Mouse (Mus musculus) right cerebral cortex, postnatal 4 days (tissue): ENCODE data around the gene Ddx20.

Source experiments
- DNase-seq: peaks from one replicate; pipeline ENCODE4 v3.0.0-alpha.2; 2022

Gene Ddx20

DNA sequence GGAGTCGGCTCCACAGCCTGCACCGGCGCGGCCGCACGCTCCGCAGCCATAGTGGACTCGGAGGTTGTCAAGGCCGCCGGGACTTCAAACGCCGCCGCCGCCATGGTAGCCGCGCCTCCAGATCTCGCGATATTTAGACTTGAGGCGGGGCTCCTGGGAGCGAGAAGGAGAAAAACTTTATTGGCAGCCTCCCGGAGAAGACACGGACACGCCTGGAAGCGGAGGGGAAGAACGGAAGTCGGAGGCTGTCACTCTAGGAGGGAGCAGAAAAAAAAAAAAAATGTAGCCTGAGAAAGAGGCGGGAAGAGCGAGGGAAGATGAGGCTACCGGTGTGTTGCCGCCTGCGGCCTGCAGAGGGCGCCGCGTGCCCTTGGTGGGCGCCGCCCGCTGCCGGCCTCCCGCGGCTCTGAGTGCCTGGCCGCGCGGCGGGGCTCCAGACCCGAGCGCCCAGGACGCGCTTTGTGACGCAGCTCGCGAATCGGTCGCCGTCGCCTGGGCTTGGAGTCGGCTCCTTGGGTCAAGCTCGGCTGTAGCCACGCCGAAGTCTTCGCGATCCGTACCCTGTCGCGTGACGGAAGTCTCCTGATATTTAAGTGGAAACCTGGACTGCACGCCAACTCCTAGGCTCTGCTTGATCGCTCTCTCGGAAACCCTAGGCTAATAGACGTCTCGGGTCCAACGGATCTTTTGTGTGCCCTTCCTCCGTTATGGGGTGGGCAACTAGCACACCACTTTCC lies at the start of gene Ddx20:
Ddx20 (minus strand) TSS at position 251 of the 737 bp plus-strand sequence.
- peak; percentile 88 for DNase-seq

DNA sequence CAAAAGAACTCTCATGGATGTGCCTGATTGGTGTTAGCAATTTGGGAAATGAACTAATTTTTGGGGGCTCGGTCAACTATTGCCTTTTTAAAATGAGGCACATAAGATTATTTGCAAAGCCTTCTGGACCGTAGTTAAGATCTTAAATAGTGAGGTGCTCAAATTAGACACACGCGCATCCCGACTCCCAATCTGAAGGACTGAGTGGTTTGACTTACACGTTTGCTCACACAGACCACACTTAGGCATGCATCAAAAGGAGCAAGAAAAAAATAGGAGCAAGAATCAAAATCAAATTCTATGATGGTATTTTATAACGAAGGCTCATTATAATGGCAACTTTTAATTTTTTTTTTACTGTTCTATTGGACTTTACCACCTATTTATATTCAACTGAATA lies 49.7 kb upstream of the Ddx20 start:
- no peak for DNase-seq

DNA sequence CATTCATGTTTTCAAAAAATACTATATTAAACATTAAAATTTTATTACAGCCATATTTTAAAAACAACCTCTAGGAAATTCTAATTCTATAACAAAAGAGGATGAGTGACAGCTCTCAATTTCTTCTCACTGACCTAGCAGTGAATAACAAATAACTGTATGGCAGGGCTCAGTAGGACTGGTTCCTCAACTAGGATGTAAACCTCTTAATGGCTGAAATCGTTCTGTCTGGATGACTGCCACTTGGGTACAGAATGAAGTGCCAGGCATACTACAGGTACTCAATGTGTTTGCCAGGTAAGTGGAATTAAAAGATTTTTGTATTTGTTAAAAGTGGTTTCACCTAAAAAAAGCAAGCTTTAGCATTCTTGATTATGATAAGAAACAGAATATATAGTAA lies 48.8 kb upstream of the Ddx20 start:
- DNase-seq: no peak

DNA sequence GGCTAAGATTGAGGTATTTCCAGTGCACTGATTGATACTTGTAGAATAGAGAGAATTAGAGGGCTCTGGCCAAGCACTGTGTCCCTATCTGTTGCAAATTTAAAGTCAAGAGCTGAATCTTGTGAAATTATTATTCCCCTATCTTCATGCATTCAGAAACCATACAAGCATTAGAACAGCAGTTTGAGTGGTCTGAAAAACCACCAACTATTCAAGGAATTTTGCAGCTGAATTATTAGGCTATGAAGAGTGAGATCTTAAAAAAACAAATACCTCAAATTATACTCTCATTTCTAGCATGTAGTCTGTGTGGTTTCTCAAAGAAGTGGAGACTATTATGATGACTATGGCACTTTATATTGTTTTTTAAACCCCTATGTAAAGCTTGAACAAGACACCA lies 47.9 kb upstream of the Ddx20 start:
- no peak for DNase-seq

DNA sequence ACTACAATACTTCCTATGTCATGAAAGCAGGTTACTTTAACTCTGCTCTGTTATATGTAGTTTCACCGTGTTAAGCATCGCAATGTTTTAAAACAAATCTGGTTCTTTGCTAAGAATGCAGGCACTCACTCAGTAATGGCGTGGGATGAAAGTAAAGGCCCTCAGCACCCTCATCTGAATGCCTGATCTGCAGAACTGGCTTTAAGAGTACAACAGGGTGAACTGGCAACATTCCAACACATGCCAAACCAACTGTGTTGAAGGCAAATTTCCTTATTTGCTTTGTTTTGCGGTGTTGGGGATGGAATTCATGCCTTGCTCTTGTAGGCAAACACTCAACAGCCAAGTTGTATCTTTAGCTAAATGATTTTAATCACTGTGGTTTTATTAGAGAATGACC lies 46.2 kb upstream of the Ddx20 start:
- DNase-seq: no peak

DNA sequence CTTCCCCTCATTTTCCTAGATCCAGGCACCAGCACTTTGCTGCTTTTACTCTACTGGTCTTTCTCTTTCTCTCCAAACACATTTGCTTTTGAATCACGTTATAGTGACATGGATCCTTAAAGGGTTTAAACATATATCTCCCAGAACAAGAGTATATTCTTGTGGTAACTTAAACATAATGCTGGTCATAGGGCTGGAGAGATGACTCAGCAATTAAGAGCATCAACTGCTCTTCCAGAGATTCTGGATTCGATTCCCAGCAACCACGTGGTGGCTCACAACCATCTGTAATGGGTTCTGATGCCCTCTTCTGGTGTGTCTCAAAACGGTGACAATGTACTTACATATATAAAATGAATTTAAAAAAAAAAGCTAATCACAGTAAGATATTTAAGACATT lies 45.0 kb upstream of the Ddx20 start:
- no peak for DNase-seq

DNA sequence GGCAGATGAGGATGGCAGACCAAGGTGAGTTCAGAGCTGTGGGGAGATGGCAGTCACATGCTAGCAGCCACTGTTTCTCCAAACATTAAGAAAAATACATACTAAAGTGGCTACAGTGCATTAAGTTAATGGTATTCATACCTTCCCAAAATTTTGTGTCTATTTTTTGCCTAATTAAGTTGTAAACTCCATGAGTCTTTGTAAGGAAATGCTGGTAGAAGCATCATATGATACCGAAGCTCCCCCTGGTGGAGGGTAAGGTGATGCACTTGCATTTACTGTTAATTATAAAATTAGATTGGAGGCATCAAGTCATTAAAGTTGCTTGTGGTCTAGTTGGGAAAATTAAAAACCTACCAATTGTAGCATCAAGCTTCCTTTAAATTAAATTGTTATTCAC lies 38.7 kb upstream of the Ddx20 start:
- peak; percentile 66 for DNase-seq

DNA sequence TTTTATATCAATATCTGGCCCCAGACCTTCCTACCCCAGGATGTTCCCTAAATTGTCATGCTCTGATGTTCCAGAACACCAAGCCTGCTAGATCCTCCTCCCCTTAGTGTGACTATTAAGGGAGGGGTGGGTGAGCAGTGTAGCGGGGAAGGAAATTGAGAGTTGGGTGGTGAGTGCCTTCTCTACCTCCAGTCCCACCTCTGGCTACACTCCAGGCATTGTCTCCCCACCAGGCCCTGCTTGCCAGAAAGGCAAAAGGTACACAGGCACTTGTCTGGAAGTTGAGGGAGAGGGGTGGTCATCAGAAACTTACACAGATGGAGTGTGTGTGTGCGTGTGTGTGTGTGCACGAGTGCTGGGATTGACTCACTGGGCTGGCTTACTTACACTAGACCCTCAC lies 35.1 kb upstream of the Ddx20 start:
- DNase-seq: no peak

DNA sequence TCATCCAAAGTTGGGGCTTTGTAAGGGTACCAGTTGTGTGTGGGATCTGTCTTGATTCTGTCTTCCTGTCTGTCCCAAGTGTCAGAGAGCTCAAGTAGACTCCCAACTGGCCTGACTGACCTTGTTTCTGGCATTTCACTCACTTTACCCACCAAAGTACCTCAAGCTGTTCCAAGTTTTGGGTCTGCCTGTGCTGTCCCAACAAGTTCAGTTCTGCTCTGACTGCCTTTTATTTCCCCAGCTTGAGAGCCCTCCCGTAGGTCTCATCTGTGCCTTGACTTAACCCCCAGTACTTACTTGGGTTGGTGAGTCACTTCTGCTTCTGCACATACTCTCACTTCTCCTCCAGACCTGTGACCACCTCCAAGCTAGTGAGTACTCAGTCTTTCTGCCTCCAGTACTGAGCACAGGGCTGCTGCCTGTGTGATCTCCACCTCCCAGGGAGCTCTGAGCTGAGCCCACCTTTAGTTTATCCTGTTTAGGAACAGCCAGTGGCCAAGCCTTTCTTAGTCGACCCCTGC lies 34.4 kb upstream of the Ddx20 start:
- DNase-seq: no peak

DNA sequence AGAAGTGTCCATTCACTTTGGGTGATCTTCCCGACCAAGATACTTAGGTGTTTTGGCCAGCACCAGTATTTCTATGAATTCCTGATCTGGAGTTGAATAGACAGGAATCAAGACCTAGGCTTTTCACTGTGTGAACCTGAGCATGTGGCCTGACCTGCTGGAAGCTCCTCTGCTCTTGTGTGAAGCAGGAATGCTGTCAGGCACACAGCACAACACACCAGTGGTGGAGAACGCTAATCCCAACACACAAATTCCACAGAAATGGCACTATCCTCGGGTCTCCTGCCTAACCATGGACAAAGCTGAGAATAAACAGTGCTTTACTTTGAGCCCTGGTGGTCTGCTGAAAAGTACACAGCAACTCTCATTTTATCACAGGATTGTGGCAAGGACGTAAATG lies 33.1 kb upstream of the Ddx20 start:
- DNase-seq: no peak

DNA sequence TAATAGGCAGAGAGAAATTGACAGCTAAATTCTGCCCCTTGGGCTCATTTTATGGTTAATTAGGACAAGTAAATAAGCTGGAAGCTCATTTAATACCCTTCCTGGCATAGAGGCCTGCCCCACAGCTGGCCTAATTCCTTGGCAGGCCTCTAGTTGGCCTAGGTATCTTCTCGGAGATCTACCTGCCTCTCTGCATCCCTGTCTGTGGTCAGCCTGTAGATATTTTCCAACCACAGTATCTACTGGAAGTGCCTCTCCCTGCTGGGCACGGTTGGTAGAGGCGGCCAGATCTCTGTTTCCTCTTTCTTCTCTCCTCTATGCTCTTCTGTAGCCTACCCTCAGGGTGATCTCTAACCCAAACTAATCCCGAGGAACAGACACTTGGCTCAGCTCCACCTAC lies 32.6 kb upstream of the Ddx20 start:
- DNase-seq: no peak

DNA sequence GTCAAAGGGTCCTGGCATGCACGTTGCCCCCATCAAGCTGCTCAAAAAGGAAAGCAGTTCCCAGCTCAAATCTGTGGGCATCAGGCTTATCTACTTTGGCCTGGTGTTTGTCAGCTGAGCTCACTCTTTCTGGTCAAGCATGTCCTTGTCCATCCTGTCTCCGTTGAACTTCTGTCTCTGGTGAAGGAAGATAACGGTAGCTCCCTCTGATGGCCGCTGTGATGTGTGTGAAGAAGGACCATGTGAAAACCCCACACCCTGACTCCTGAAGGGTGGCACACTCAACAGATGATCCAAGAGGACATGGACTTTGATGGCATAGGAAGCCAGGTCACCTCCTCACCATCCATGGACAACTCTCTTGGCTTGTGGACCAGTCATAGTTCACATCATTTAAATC lies 31.4 kb upstream of the Ddx20 start:
- no peak for DNase-seq

DNA sequence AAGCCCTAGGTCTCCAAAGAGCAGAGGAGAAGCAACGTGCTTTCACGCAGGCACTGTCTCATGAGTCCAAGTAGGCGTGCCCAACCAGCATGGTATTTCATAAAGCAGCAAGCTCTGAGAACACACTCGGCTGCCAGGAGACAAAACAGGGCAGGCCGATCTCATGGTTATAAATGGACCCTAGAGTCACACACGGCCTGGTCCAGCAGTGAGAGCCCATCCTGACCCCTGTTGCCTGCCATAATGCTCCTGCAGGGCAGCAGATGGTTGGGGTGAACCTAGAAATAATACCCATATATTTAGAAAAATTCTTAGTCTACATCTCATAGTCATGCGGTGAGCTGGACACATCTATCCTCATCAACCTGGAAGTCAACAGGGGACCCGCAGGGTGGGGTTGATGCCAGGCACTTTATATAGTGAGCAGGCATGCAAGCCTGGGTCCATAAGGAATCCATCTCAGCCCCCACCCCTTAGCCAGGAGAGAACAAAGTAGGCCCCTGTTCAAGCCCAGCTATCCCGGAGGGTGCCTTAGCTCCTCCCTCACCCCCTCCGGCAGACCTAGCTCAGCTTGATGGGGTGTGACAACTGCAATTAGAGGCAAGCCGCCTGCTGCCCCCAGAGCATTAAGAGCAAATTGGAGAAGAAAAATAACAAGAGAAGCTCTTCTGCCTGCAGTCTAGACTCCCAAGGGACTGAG lies 30.6 kb upstream of the Ddx20 start:
- DNase-seq: no peak

DNA sequence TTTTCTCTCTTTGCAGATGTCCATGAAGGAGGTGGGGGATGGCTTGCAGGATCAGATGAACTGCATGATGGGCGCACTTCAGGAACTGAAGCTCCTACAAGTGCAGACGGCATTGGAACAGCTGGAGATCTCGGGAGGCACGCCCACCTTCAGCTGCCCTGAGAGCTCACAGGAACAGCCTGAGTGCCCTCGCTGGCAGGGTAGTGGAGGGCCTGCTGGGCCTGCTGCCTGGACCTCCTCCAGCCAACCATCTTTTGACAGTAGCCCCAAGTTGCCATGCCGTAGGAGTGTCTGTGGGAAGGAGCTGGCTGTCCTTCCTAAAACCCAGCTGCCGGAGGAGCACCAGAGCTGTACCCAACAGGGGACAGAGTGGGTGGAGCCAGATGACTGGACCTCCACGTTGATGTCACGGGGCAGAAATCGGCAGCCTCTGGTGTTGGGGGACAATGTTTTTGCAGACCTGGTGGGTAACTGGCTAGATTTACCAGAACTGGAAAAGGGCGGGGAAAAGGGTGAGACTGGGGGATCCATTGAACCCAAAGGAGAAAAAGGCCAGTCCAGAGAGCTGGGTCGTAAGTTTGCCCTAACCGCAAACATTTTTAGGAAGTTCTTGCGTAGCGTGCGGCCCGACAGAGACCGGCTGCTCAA lies 29.1 kb upstream of the Ddx20 start:
- DNase-seq: no peak

DNA sequence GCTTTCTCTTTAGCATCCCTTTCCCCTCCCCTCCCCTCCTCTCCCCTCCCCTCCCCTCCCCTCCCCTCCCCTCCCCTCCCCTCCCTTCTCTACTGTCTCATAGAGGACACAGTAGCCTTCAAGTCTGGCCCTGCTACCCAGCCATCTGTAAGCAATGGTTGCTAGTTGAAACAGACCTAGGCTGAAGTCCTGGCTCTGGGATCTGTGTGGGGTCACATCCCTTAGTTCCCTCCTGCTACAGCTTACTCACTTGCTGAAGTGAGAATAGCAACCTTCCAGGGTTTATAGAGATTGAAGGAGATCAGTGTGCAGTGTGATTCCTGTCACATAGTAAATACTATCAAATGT lies 27.4 kb upstream of the Ddx20 start:
- no peak for DNase-seq

DNA sequence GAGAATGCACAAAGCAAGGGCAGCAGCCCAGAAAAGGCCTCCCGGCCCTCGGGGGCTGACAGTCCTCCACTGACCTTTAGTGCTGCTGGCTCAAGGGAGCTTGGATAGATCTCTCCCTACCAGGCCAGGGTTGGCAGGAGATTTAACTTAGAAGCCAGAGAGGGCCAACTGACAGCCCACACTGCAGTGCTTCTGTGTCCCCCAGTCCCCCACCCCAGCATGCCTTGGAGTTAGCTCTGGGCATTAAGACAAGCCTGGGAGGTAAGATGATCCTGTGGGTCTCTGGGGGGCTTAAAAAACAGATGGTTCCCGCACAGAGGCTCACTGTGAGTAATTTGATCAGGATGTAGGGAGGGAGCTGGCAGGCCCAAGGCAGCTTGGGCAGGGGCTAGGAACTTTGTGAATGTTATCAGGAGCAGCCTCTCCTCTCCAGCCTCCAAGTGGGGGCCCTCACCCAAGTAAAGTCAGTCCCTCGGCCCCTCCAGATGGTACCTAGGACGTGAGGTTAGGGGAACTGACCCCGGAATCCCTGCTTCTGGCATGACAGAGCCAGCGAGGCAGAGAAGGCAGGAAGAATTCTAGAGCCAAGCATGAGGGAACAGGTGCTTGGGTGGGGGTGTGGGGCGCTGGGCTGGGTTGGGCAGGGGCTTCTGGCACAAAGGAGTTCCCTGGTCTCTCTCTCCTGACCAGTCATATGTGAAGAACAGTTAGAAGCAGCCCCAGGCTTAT lies 26.9 kb upstream of the Ddx20 start:
- no peak for DNase-seq

DNA sequence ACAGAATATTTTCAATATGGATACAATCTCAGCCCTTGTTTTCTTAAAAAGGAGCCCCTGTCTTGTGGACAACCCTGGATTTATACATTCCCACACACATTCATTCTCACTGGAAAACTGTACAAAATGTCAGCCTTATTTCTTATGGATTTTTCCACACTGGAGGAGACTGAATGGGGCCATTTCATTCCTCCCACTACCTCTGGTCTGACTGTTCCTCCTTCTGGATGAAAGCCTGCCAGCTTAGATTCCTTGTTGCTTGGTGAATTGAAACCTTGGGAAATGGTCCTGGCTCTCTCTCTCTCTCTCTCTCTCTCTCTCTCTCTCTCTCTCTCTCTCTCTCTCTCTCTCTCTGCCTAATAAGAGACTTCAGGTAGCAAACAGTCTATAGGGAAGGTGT lies 25.5 kb upstream of the Ddx20 start:
- DNase-seq: no peak

DNA sequence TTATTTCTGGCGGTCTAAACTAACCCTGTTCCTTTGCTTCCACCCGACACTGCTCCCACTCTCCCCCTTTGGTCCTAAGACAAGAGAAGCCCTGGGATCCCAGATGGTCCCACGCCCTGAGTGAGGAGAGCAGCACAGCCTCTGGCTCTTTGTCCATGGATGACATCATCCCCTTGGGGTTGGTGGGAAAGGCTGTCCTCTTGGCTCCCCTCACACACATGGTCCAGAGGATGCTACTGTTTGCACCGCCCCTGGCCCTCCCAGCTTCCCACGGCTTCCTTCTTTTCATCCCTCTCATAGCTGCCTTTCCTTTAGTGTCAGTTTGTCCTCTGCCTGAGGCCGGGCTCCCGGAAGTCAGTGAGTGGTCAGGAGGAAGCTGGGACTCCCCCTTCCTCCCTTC lies 24.4 kb upstream of the Ddx20 start:
- DNase-seq: no peak

DNA sequence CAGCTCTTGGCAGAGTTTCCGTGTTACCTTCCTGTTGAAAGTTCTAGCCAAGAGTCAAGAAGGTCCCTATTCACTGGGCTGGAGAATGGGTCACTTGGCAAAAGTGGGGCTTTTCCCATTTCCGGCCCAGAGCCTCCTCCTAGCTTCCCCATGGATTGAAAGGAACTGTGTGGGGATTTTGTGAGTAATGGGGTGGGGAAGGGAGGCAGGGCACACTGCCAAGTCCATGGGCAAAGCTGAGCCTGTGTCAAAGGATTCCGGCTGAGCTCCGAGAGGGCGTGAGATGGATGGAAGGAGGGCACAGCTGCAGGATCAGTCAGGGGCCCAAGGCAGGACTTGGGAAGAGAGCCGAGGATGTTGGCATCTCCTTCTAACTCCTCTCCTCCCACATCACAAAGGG lies 22.9 kb upstream of the Ddx20 start:
- peak; percentile 65 for DNase-seq

DNA sequence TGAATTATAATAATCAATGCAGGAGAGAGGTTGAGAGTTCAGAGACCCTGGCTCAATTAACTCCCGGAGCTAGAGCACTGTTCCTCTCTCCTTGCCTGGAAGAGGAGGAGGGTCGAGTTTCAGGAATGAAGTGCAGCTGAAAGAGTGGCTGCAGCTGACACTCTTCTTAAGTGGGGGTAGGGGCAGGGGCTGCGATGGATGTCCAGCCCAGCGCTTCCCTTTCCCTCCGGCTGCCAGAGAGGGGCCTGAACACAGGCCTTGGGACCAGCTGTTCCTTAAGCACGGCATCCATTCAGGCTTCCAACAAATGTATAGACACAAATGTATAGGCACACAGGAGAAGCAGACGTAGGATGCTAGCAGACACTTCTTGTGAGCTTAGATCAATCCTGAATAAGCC lies 20.2 kb upstream of the Ddx20 start:
- DNase-seq: no peak

DNA sequence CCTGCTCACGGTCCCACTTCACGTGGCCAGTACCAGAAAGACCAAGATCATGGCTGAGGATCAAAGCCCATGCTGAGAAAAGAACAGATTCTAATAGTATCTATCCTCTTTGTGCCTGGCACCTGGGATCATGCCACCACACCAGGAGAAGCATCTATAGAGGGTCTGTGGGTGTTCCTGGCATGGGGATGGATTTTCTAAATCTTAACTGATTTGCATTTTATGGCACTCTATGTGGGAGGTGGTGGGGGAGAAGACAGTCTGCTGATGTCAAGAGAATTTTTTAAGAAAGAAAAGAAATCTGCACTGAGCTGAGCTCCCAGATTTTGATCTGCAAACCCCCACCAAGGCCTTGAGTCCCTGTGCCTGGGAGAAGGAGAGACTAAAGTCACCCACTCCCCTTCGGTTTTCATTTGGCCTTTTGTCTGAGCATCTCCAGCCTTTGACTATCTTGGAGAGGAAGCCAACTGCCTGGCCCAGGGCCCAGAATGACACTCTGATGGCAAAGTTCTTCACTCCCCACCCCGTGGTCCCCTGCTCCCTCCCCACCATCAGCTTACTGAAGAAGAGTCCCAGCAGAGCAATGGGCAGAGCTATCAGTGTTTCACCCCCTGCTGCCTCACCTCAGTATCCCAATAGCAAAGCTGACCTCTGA lies 19.1 kb upstream of the Ddx20 start:
- DNase-seq: peak; percentile 39

DNA sequence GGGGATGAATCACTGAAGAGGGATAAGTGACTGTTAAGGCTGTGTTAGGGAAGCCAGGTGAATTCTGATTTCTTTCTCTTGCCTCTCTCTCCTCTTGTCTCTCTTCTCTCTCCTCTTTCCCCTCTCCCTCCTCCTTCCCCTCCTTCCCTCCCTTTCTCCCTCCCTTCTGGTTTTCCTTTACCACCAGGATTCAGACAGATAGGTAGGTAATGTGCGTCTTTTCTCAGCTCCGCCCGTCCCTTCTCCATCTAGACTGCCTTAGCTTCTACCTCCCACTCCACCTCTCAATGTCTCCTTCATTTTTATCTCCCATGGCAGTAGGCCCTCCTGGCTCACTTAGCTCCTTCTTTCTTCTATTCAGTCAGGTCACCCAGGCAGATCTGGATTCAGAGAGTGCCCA lies 18.2 kb upstream of the Ddx20 start:
- DNase-seq: no peak

DNA sequence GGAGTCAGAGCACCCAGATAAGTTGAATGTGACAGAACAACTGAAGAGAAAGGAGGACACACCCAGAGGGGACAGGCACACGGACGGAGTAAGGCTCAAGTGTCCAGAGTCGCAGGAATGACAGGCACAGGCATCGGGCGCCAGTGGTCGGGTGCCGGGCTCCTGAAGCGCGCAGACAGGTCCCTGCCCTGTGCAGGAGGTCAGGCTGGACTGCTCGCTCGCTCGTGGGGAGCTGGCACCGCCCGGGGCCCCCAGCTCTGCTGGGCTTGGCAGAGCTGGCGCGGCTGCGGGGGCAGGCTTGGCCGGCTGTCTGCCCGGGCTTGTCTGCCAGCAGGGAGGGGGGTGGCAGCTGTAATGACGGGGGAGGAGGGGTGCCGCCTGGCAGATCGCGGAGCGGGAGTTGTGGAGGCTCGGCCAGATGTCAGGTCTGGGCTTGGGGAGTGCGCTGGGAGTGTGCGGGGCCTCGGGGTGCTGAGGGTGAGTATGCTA lies 17.7 kb upstream of the Ddx20 start:
- peak; percentile 69 for DNase-seq
